Mouse (Mus musculus): ENCODE measurements around the gene Cfap157. TPM values are rescaled to one million over a fixed set of nuclear protein-coding genes. Genes with fewer than 3 reads are reported as not detected.

The Cfap157 gene
- polyA plus RNA-seq, 1 experiment from 2014 or later = not detected

DNA sequence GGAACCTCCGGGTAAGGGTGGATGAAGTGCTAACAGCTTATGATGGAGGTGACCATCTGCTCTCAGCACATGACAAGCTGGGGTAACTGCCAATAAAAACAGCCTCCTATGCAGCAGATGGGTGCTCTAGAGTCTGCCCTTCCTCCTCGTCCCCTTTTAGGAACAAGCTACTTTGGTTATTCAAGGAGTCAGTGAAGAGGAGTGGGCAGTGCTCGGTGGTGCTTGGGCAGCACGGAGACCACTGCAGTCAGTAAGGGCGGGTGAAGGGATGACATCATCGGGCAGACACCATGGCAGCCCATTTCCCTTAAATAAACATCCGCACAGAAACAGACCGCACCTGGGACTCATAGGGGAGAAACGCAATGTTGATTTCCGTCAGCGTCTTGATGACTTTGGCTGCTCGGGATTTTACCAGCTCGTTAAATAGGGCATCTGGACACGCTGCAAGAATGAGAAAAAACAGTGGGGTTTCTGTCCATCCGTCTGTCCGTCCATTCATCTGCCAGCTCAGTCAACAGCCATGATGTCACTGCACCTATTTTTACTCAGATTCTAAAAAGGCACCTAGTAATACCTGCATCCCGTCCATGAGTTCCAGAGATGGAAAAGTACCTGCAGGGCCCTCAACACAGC, 32.8 kb upstream of the Cfap157 start:
- Histone ChIP-seq H3K27me3 (no peaks in the 10 kb centered on the region), H3K4me1 (replicated peaks) (peaks cover 3% of the 10 kb centered on the region; the same call in 1 of the 2 replicates), H3K4me3 (replicated peaks) (no peak overlapping the region), H3K36me3 (replicated peaks) (no peaks in the 10 kb centered on the region), H3K27ac (replicated peaks) (no peak overlapping the region), H3K9me3 (replicated peaks) (no peaks in the 10 kb centered on the region), H3K9ac (no peak overlapping the region), H3K4me2 (no peak overlapping the region)
- 70% methylated on average over 17 of the region's 17 CpGs for WGBS (ENCODE audit: insufficient replicate concordance)
- ATAC-seq (ENCODE audit: insufficient read depth) = no peak

DNA sequence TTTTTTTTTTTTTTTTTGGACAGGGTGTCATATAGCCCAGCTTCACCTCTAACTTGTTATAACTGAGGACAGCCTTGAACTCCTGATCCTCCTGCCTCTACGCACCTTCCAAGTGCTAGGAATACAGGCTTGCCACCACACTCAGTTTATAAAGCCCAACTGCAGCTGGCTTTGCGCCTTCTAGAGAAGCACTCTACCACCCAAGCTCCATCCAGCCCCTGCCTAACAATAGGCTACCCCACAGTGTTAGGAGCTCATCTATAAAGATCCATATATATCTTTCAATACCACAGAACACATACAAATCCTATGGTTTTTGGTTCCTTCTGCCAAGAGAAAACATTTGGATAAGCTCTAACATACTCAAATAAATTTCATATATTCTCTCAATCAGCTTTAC, 32.3 kb upstream of the Cfap157 start:
- Histone ChIP-seq H3K4me2 (no peak overlapping the region), H3K9ac (no peak overlapping the region), H3K4me3 (replicated peaks) (no peak overlapping the region), H3K36me3 (replicated peaks) (no peaks in the 10 kb centered on the region), H3K27me3 (no peaks in the 10 kb centered on the region), H3K9me3 (replicated peaks) (no peaks in the 10 kb centered on the region), H3K27ac (replicated peaks) (no peak overlapping the region), H3K4me1 (replicated peaks) (peaks cover 5% of the 10 kb centered on the region; the same call in 1 of the 2 replicates)
- 73% methylated on average over 2 of the region's 2 CpGs for WGBS (ENCODE audit: insufficient replicate concordance)
- ATAC-seq (ENCODE audit: insufficient read depth) = no peak

DNA sequence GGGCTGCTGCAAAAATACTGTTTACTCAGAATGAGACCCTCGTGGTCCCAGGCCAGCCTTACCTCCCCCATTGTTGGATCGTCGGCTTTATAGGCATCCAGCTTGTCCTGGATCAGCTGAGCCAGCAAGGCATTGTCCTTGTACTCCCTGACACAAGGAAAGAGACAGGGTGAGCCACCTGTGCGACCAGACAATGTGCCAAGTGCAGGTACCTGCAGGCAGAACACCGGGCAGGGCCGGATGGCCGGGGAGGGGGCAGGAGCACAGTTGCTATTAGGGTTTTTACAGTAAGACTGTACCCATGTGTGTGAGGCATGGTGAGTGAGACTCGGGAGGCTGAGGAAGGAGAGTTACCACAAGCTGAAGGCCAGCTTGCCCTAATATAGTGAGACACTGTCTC, 27.7 kb upstream of the Cfap157 start:
- Histone ChIP-seq H3K36me3 (replicated peaks) (no peaks in the 10 kb centered on the region), H3K27me3 (no peaks in the 10 kb centered on the region), H3K4me3 (replicated peaks) (no peak overlapping the region), H3K27ac (replicated peaks) (no peak overlapping the region), H3K4me1 (replicated peaks) (0 out of 2 replicates have a peak, but pooled peaks cover 5% of the 10 kb centered on the region), H3K4me2 (no peak overlapping the region), H3K9me3 (replicated peaks) (no peaks in the 10 kb centered on the region), H3K9ac (no peak overlapping the region)
- ATAC-seq (ENCODE audit: insufficient read depth) = no peak
- WGBS (ENCODE audit: insufficient replicate concordance) = 64% methylated on average over 8 of the region's 8 CpGs

DNA sequence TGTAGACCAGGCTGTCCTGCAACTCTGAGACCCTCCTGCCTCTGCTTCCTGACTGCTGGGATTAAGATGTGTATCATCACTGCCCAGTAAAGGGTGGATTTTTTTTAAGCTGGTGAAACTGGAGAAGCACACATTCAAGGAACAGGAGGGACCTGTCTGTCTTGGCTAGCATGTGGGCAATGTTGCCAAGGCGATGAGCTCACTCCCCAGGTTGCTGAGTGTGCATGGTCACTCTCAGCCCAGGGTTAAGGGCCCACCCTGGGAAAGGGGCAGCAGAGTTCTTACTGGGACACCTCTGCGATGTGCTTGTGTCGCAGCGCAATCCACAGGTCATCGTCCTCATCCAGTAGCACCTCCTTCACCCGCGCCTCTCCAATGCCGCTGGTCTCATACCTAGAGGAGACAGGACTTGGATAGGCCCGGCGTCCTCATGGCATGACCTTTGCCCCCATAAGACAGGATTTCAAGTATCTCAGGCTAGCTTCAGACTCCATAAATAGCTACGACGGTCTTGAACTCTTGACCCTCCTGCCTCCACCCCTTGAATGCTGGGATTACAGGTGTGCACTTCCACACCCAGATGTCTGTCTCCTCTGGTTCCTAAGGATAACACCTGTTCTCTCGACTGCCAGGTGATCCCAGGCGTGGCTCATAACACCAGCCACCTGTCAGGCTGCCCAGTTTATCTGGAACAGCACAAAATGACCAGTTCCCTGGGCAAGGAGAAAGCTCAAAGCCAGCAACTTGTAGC, 24.8 kb upstream of the Cfap157 start:
- Histone ChIP-seq H3K27me3 (no peaks in the 10 kb centered on the region), H3K4me2 (no peak overlapping the region), H3K27ac (replicated peaks) (no peak overlapping the region), H3K36me3 (replicated peaks) (no peaks in the 10 kb centered on the region), H3K9me3 (replicated peaks) (no peaks in the 10 kb centered on the region), H3K4me1 (replicated peaks) (0 out of 2 replicates have a peak, but pooled peaks cover 5% of the 10 kb centered on the region), H3K9ac (no peak overlapping the region), H3K4me3 (replicated peaks) (no peak overlapping the region)
- ATAC-seq (ENCODE audit: insufficient read depth) = no peak
- 80% methylated on average over 14 of the region's 14 CpGs for WGBS (ENCODE audit: insufficient replicate concordance)

DNA sequence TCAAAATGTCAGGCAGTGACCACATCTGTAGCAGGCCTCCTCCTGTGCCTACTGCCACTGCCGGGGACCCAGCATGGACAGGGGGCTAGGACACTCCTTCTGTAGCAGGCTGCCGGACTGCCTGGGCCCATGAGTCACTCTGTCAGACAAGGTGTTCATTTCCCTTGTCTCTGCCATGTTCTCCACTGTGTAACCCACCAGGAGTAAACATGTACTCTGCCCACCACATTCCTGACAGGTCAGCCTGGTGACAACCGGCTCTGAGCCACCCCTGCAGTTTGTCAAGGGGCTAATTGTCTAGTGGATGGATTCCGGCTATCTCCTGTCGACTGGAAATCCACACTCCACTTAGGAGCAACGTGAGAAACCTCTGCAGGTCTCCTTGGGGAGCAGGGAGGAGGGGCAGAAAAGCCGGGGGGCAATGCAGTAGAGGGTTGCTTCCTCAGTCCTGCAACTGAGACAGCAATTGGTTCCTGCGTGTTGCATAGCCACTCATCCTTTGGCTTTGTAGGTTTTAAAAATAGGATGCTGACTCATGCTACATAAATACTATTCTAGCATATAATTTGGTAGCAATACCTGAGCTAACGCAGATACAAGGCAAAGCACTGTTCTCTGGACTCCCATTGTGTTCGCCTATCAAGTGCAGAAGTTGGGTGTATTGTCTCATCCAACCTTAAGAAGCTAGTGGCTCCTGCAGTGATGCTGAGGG, 14.2 kb upstream of the Cfap157 start:
- WGBS (ENCODE audit: insufficient replicate concordance) = 59% methylated on average over 10 of the region's 10 CpGs
- Histone ChIP-seq H3K9ac (no peak overlapping the region), H3K4me2 (no peak overlapping the region), H3K27ac (replicated peaks) (no peak overlapping the region), H3K27me3 (no peaks in the 10 kb centered on the region), H3K9me3 (replicated peaks) (no peaks in the 10 kb centered on the region), H3K36me3 (replicated peaks) (peaks cover 7% of the 10 kb centered on the region), H3K4me3 (replicated peaks) (no peak overlapping the region), H3K4me1 (replicated peaks) (no peaks in the 10 kb centered on the region)
- ATAC-seq (ENCODE audit: insufficient read depth) = no peak

DNA sequence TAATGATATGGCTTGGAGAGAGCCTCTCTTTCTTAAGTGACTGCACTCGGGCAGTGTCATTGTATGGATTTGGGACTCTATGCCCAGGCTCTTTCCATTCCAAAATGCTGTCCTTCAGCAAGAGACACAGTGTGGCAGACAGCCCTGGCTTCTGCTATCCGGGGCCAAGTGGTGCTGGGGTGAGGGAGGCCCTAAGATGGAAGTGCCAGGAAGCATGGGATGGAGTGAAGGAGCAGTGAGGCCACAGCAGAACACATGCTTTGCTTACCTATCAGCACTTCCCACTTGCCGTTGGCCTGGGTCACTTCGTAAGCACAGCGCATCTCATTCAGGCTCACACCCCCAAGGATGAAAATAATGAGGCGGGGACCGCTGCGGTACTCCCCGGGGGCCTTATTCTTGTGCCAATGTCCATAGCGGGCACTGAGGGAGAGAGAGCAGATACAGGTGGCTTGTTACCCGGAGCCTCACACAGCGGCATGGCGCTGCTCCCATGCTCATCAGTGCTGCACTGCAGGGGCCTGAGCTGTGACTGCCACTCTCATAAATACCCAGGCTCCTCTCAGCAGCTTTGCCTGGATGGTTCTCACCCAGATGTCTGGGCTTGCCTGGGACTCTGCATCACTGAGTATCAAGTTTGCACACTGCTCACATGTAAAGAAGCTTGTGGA, 11.7 kb upstream of the Cfap157 start:
- peaks cover 7% of the 10 kb centered on the region for H3K36me3 ChIP-seq (replicated peaks)
- no peak for ATAC-seq (ENCODE audit: insufficient read depth)
- H3K9me3 ChIP-seq (replicated peaks) = no peaks in the 10 kb centered on the region
- WGBS (ENCODE audit: insufficient replicate concordance) = 80% methylated on average over 13 of the region's 13 CpGs
- no peaks in the 10 kb centered on the region for H3K4me1 ChIP-seq (replicated peaks)
- no peak overlapping the region for H3K27ac ChIP-seq (replicated peaks)
- H3K27me3 ChIP-seq = no peaks in the 10 kb centered on the region
- H3K4me2 ChIP-seq = no peak overlapping the region
- H3K9ac ChIP-seq = no peak overlapping the region
- H3K4me3 ChIP-seq (replicated peaks) = no peak overlapping the region

DNA sequence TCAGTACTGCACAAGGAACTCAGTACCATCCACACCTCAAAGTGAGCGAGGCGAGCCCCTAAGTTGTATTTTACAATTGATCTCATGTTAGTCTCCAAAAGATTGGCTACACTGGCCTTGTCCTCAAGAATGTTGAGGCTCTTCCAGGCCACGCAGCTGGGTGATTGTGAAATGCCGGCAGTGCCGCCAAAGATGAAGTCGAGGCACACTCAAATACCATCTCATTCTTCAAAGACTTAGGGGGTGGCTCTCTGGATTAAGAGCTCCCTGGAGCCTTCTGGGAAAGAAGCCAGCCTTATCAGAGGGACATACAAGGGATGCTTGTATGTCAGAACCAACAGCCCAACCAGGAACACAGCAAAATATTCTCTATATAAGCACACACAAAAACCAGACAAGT, 7.1 kb upstream of the Cfap157 start:
- no peak overlapping the region for H3K4me3 ChIP-seq (replicated peaks)
- ATAC-seq (ENCODE audit: insufficient read depth) = no peak
- H3K9me3 ChIP-seq (replicated peaks) = no peaks in the 10 kb centered on the region
- no peak overlapping the region for H3K4me2 ChIP-seq
- H3K4me1 ChIP-seq (replicated peaks) = no peaks in the 10 kb centered on the region
- H3K27me3 ChIP-seq = no peaks in the 10 kb centered on the region
- no peaks in the 10 kb centered on the region for H3K36me3 ChIP-seq (replicated peaks)
- WGBS (ENCODE audit: insufficient replicate concordance) = 71% methylated on average over 6 of the region's 6 CpGs
- H3K9ac ChIP-seq = no peak overlapping the region
- no peak overlapping the region for H3K27ac ChIP-seq (replicated peaks)

DNA sequence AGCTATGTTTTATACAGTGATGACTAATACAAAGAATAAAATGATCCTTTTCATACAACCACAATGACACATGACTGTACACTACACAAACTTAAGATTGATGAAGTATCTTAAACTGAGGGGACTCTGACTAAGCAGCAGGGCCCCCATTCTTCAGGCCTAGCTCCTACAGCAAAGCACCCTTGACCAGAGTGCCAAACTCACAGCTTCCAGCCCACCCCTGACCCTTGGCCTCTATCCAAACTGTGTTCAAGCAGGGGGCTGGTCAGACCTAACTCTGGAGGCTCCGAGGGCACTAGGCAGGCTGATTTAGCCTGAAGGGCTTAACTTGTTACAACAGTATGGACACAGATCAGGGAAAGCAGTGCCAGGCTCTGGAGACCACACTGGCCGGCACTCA, 4.4 kb upstream of the Cfap157 start:
- no peaks in the 10 kb centered on the region for H3K4me1 ChIP-seq (replicated peaks)
- H3K9me3 ChIP-seq (replicated peaks) = no peaks in the 10 kb centered on the region
- H3K4me3 ChIP-seq (replicated peaks) = no peak overlapping the region
- ATAC-seq (ENCODE audit: insufficient read depth) = no peak
- H3K36me3 ChIP-seq (replicated peaks) = no peaks in the 10 kb centered on the region
- H3K27me3 ChIP-seq = no peaks in the 10 kb centered on the region
- no peak overlapping the region for H3K9ac ChIP-seq
- 53% methylated on average over 2 of the region's 2 CpGs for WGBS (ENCODE audit: insufficient replicate concordance)
- no peak overlapping the region for H3K4me2 ChIP-seq
- H3K27ac ChIP-seq (replicated peaks) = no peak overlapping the region

DNA sequence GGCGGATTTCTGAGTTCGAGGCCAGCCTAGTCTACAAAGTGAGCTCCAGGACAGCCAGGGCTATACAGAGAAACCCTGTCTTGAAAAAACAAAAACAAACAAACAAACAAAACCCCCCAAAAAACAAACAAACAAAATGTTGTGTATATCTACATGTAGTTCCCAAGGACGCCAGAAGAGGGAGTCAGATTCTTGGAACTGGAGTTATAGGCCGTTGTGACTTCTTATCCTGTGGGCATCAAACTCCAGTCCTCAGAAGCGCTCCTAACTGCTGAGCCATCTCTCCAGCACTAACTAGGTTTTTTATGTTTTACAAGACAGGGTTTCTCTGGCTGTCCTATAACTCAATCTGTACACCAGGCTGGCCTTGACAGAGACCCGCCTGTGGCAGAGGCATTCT, 2.9 kb upstream of the Cfap157 start:
- no peak for ATAC-seq (ENCODE audit: insufficient read depth)
- WGBS (ENCODE audit: insufficient replicate concordance) = 49% methylated on average over 6 of the region's 6 CpGs
- Histone ChIP-seq H3K4me1 (replicated peaks) (no peaks in the 10 kb centered on the region), H3K27me3 (no peaks in the 10 kb centered on the region), H3K4me2 (no peak overlapping the region), H3K4me3 (replicated peaks) (no peak overlapping the region), H3K36me3 (replicated peaks) (no peaks in the 10 kb centered on the region), H3K9ac (no peak overlapping the region), H3K27ac (replicated peaks) (no peak overlapping the region), H3K9me3 (replicated peaks) (no peaks in the 10 kb centered on the region)

DNA sequence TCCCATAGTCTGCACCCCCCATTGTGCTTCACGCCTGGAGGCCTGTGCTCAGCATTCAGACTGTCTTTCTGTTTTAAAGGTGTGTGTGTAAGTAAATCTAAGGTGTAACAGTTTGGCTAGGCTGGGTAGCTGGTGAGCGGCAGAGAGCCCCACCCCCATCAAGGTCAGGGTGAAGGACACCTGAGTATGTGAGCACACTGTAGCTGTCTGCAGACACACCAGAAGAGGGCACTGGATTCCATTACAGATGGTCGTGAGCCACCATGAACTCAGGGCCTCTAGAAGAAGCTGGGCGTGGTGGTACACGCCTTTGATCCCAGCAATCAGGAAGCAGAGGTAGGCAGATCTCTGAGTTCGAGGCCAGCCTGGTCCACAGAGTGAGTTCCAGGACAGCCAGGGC, 2.5 kb downstream of the Cfap157 start:
- Histone ChIP-seq H3K36me3 (replicated peaks) (no peaks in the 10 kb centered on the region), H3K4me3 (replicated peaks) (no peak overlapping the region), H3K9ac (no peak overlapping the region), H3K4me2 (no peak overlapping the region), H3K27me3 (no peaks in the 10 kb centered on the region), H3K4me1 (replicated peaks) (no peaks in the 10 kb centered on the region; the same call in 1 of the 2 replicates), H3K27ac (replicated peaks) (no peak overlapping the region), H3K9me3 (replicated peaks) (no peaks in the 10 kb centered on the region)
- no peak for ATAC-seq (ENCODE audit: insufficient read depth)
- WGBS (ENCODE audit: insufficient replicate concordance) = 49% methylated on average over 6 of the region's 6 CpGs

DNA sequence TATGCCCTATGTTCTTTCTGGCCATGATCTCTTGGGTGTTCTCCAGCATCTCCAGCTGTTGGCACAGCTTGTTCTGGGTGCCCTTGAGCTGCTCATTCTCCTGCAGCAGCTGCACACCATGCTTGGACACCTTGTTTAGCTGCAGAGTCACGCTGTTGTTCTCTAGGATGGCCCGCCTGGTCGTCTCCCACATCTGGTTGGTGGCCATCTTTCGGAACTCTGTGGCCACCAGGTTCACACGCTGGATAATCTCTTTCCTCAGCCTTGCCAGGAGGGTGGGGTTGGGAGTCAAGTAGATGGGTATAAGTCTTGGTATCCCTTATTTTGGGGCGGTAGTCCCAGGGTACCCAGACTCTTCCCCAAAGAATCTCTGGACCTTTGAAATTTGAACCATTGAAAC, 4.5 kb downstream of the Cfap157 start:
- ATAC-seq (ENCODE audit: insufficient read depth) = no peak
- Histone ChIP-seq H3K4me3 (replicated peaks) (no peak overlapping the region), H3K27me3 (peaks cover under 1% of the 10 kb centered on the region; the same call in 1 of the 2 replicates), H3K9ac (no peak overlapping the region), H3K9me3 (replicated peaks) (no peaks in the 10 kb centered on the region), H3K4me1 (replicated peaks) (peaks cover 18% of the 10 kb centered on the region), H3K27ac (replicated peaks) (no peak overlapping the region), H3K36me3 (replicated peaks) (no peaks in the 10 kb centered on the region), H3K4me2 (no peak overlapping the region)
- 66% methylated on average over 6 of the region's 6 CpGs for WGBS (ENCODE audit: insufficient replicate concordance)

Data from liver, embryonic 15.5 days (tissue).